Mouse (Mus musculus) heart, adult 2 months (tissue): Measurements from ENCODE around the gene Iars. TPM values are rescaled to one million over a fixed set of nuclear protein-coding genes. Genes with fewer than 3 reads are reported as not detected.

ENCODE experiments used
- DNase-seq, 2 experiments: peaks; one replicate each; pipeline ENCODE4 v3.0.0; 2021
- H3K27ac ChIP-seq: fragments of 200-600 bp; 2 replicates; pipeline ENCODE4 v1.8.1; 2022
- H3K27me3 ChIP-seq: fragments of 200-500 bp; 2 replicates; pipeline ENCODE4 v1.6.1; 2012; ENCODE audit warnings: mild to moderate bottlenecking, low read length, inconsistent platforms, mixed read lengths; ENCODE audit not compliant: control insufficient read depth, insufficient read depth
- H3K36me3 ChIP-seq: fragments of 200-500 bp; 2 replicates; pipeline ENCODE4 v1.6.1; 2012; ENCODE audit warnings: low read length, inconsistent platforms; ENCODE audit not compliant: control insufficient read depth, insufficient read depth
- H3K4me1 ChIP-seq: fragments of 200-500 bp; 2 replicates; pipeline ENCODE4 v1.6.1; 2011; ENCODE audit warnings: low read length; ENCODE audit not compliant: control insufficient read depth, insufficient read depth
- H3K4me3 ChIP-seq: fragments of 200-600 bp; 2 replicates; pipeline ENCODE4 v1.8.1; 2022
- H3K79me2 ChIP-seq: fragments of 200-500 bp; replicated peaks from 2 replicates; pipeline ENCODE4 v1.6.1; 2012; ENCODE audit warnings: mild to moderate bottlenecking, inconsistent platforms, low read length, moderate library complexity, mixed read lengths; ENCODE audit not compliant: control insufficient read depth, insufficient read depth
- H3K9ac ChIP-seq: fragments of 200-500 bp; 2 replicates; pipeline ENCODE4 v1.6.1; 2012; ENCODE audit warnings: low read depth, mild to moderate bottlenecking, control low read depth, inconsistent platforms, low read length, mixed read lengths
- CTCF ChIP-seq: fragments of 200-600 bp; IDR thresholded peaks from 2 replicates; pipeline ENCODE4 v1.8.1; 2022; ENCODE audit warnings: antibody characterized with exemption, mild to moderate bottlenecking, moderate library complexity
- EP300 ChIP-seq: fragments of 200-500 bp; IDR thresholded peaks from 2 replicates; pipeline ENCODE4 v1.6.1; 2011; ENCODE audit warnings: low read depth, low read length, control low read depth; ENCODE audit not compliant: insufficient read depth
- POLR2A ChIP-seq: fragments of 200-500 bp; IDR thresholded peaks from 2 replicates; pipeline ENCODE4 v1.6.1; 2011; ENCODE audit warnings: mild to moderate bottlenecking, low read depth, low read length, control low read depth; ENCODE audit not compliant: insufficient read depth
- WGBS: fragments of 180-500 bp; shearing (Covaris S2); methylation state at CpG from one replicate; pipeline ENCODE4 v1.1.7; 2018; 5-methylcytosine and 5-hydroxymethylcytosine counted together
- intact Hi-C: fragments of 180-260 bp; cut with DNase I; formaldehyde crosslinking; loops from one replicate; pipeline ENCODE4 v1.15.1; 2025
- polyA plus RNA-seq: library from polyadenylated mRNA; depleted of rRNA; stranded (reverse); fragments of >200 nt; gene quantifications from 2 replicates; pipeline ENCODE4 v1.2.3, GENCODE M21; 2012
- total RNA-seq, 2 experiments: library from RNA; stranded (reverse); gene quantifications; 2 replicates each; pipeline ENCODE4 v1.2.3; 2021

Iars gene
- total and polyA plus RNA-seq, 3 experiments, result 19.4 to 75.0 (median 52.2) TPM

- Histone ChIP-seq H3K36me3 (no peaks in the 10 kb centered on the region), H3K4me3 (no peak overlapping the region), H3K27ac (no peak overlapping the region), H3K79me2 (no peaks in the 10 kb centered on the region), H3K4me1 (no peaks in the 10 kb centered on the region), H3K27me3 (no peaks in the 10 kb centered on the region), H3K9ac (no peak overlapping the region)
- DNase-seq, result no peak
- WGBS, result 75% methylated on average over 4 of the region's 4 CpGs
- no peak for TF ChIP-seq EP300
- no peak for TF ChIP-seq CTCF
- intact Hi-C loops, result no loop called here
These were observed 76.1 kb downstream of the Iars start for GRCm38 (mm10) chr13:49757966-49758365.

- Histone ChIP-seq H3K9ac (no peak overlapping the region), H3K27me3 (no peaks in the 10 kb centered on the region), H3K27ac (no peak overlapping the region), H3K4me3 (no peak overlapping the region), H3K36me3 (no peaks in the 10 kb centered on the region), H3K4me1 (no peaks in the 10 kb centered on the region), H3K79me2 (no peaks in the 10 kb centered on the region)
- no peak for DNase-seq
- intact Hi-C loops, result no loop called here
- TF ChIP-seq EP300 (no peak), CTCF (no peak)
- WGBS, result 29% methylated on average over 1 of the region's 1 CpGs
These were observed 78.8 kb downstream of the Iars start for GRCm38 (mm10) chr13:49760675-49761074.

GRCm38 (mm10) chr13:49762208-49762607 lies 80.3 kb downstream of the Iars start:
- DNase-seq, result no peak
- Histone ChIP-seq H3K27ac (no peak overlapping the region), H3K4me3 (no peak overlapping the region), H3K4me1 (no peaks in the 10 kb centered on the region), H3K9ac (no peak overlapping the region), H3K27me3 (no peaks in the 10 kb centered on the region), H3K79me2 (no peaks in the 10 kb centered on the region), H3K36me3 (no peaks in the 10 kb centered on the region)
- WGBS, result 85% methylated on average over 14 of the region's 14 CpGs
- TF ChIP-seq POLR2A (no peak), EP300 (no peak), CTCF (no peak)
- intact Hi-C loops, result no loop called here

GRCm38 (mm10) chr13:49765306-49765705 lies 83.4 kb downstream of the Iars start:
- Histone ChIP-seq H3K4me1 (no peaks in the 10 kb centered on the region), H3K79me2 (no peaks in the 10 kb centered on the region), H3K4me3 (no peak overlapping the region), H3K27me3 (no peaks in the 10 kb centered on the region), H3K36me3 (no peaks in the 10 kb centered on the region), H3K9ac (no peak overlapping the region), H3K27ac (no peak overlapping the region)
- no peak for DNase-seq
- 83% methylated on average over 8 of the region's 8 CpGs for WGBS
- intact Hi-C loops, result no loop called here
- TF ChIP-seq CTCF (no peak), EP300 (no peak), POLR2A (no peak)

GRCm38 (mm10) chr13:49766269-49766668 lies 84.4 kb downstream of the Iars start:
- no peaks in the 10 kb centered on the region for H3K79me2 ChIP-seq
- DNase-seq, result no peak
- H3K27me3 ChIP-seq, result no peaks in the 10 kb centered on the region
- H3K9ac ChIP-seq, result no peak overlapping the region
- no peak overlapping the region for H3K27ac ChIP-seq
- WGBS, result 77% methylated on average over 9 of the region's 9 CpGs
- intact Hi-C loops, result no loop called here
- TF ChIP-seq POLR2A (no peak), CTCF (no peak), EP300 (no peak)
- no peaks in the 10 kb centered on the region for H3K4me1 ChIP-seq
- no peak overlapping the region for H3K4me3 ChIP-seq
- no peaks in the 10 kb centered on the region for H3K36me3 ChIP-seq

- H3K79me2 ChIP-seq, result no peaks in the 10 kb centered on the region
- no peaks in the 10 kb centered on the region for H3K27me3 ChIP-seq
- no peak overlapping the region for H3K4me3 ChIP-seq
- intact Hi-C loops, result no loop called here
- DNase-seq, result no peak
- H3K36me3 ChIP-seq, result no peaks in the 10 kb centered on the region
- TF ChIP-seq CTCF, result no peak
- no peak for TF ChIP-seq POLR2A
- no peak for TF ChIP-seq EP300
- WGBS, result 11% methylated on average over 2 of the region's 2 CpGs
- no peak overlapping the region for H3K9ac ChIP-seq
- H3K4me1 ChIP-seq, result no peaks in the 10 kb centered on the region
- no peak overlapping the region for H3K27ac ChIP-seq
These were observed 86.1 kb downstream of the Iars start for GRCm38 (mm10) chr13:49768048-49768447.
